8 mouse cellular contexts compared by ENCODE assay signal in genomic region chr9:106421865-106422160, GRCm38 (mm10). TPM values are rescaled to one million over a fixed set of nuclear protein-coding genes. Genes with fewer than 3 reads are reported as not detected.
DNase-seq lines count a peak whose midpoint lies in the region; ATAC-seq lines count a peak whose summit lies in the region.

No protein-coding gene starts in this region.

- H3K27ac ChIP-seq in hindbrain, embryonic 16.5 days (ENCODE audit: low read depth, low read length): no peak overlapping the region

- H3K27me3 ChIP-seq in hindbrain, embryonic 16.5 days (replicated peaks; ENCODE audit: control insufficient read depth, insufficient read depth, low read length): no peaks in the 10 kb centered on the region

- H3K9ac ChIP-seq in hindbrain, embryonic 16.5 days (ENCODE audit: low read depth, low read length): no peak overlapping the region

- peaks cover 29% of the 10 kb centered on the region for H3K4me1 ChIP-seq in hindbrain, embryonic 16.5 days (ENCODE audit: control insufficient read depth, insufficient read depth, low read depth, low read length)

- ATAC-seq in hindbrain, embryonic 16.5 days: peak; percentile 86

- WGBS in hindbrain, embryonic 16.5 days: 0% methylated on average over 3 of the region's 3 CpGs

- no peaks in the 10 kb centered on the region for H3K9me3 ChIP-seq in hindbrain, embryonic 16.5 days (ENCODE audit: control insufficient read depth, low read length)

- DNase-seq in T-cell, adult 2 months (ENCODE audit: low spot score): peak; percentile 79
- DNase-seq in cerebellum, postnatal 25 days: peak; percentile 83 to 90
- DNase-seq in gastrocnemius, adult 18-20 months (ENCODE audit: low spot score): peak; percentile 93
- DNase-seq in left cerebral cortex, adult 11 months (ENCODE audit: low spot score): peak; percentile 83
- DNase-seq in lung, postnatal 4 days: peak; percentile 78 to 90
- DNase-seq in right cerebral cortex, adult 18-20 months: peak; percentile 89
- peak; percentile 64 for DNase-seq in urinary bladder, postnatal 10 days (ENCODE audit: low spot score)

- H3K4me3 ChIP-seq in hindbrain, embryonic 16.5 days (ENCODE audit: low read length): no peak overlapping the region

- no peaks in the 10 kb centered on the region for H3K36me3 ChIP-seq in hindbrain, embryonic 16.5 days (ENCODE audit: control insufficient read depth, insufficient read depth, low read length)

- H3K4me2 ChIP-seq in hindbrain, embryonic 16.5 days (ENCODE audit: low read length): peak overlapping the region; percentile 42

RNA-seq across cellular contexts. Expression of gene Rpl29, which starts 7.4 kb away (rescaled TPM):
- 100 to 1,000 TPM; 280 to 298 TPM for total RNA-seq in gastrocnemius, adult 18-20 months (2021)
- polyA plus RNA-seq in hindbrain, embryonic 16.5 days (2015; fragmentation: Nextera tagmentation; extraction: Ambion mirVana): 603 and 620 TPM in 2 replicates

RNA-seq across cellular contexts. Expression of gene Acy1, which starts 16.3 kb away (rescaled TPM):
- total RNA-seq in gastrocnemius, adult 18-20 months (2021): 10 to 100 TPM; 10.0 to 13.0 TPM
- polyA plus RNA-seq in hindbrain, embryonic 16.5 days (2015; fragmentation: Nextera tagmentation; extraction: Ambion mirVana): 26.2 and 26.6 TPM in 2 replicates

RNA-seq across cellular contexts. Expression of gene Abhd14b, which starts 25.4 kb away (rescaled TPM):
- 1 to 10 TPM; 4.0 to 4.1 TPM for total RNA-seq in gastrocnemius, adult 18-20 months (2021)
- polyA plus RNA-seq in hindbrain, embryonic 16.5 days (2015; fragmentation: Nextera tagmentation; extraction: Ambion mirVana): 12.1 and 13.2 TPM in 2 replicates

RNA-seq across cellular contexts. Expression of gene Abhd14a, which starts 25.7 kb away (rescaled TPM):
- total RNA-seq in gastrocnemius, adult 18-20 months (2021): 10 to 100 TPM; 16.9 to 17.0 TPM
- 83.8 and 87.8 TPM in 2 replicates for polyA plus RNA-seq in hindbrain, embryonic 16.5 days (2015; fragmentation: Nextera tagmentation; extraction: Ambion mirVana)

RNA-seq across cellular contexts. Expression of gene Pcbp4, which starts 31.3 kb away (rescaled TPM):
- 10 to 100 TPM; 54.7 to 69.6 TPM for total RNA-seq in gastrocnemius, adult 18-20 months (2021)
- 228 and 235 TPM in 2 replicates for polyA plus RNA-seq in hindbrain, embryonic 16.5 days (2015; fragmentation: Nextera tagmentation; extraction: Ambion mirVana)
